Mouse (Mus musculus) right cerebral cortex, postnatal 36 days (tissue): ENCODE measurements around the gene Hs2st1.

Experiments
- DNase-seq, 2 experiments: peaks; one replicate each; pipeline ENCODE4 v3.0.0; 2022; ENCODE audit warnings: low spot score in 2 of 2, mixed read lengths in 1 of 2

Hs2st1 gene

DNA sequence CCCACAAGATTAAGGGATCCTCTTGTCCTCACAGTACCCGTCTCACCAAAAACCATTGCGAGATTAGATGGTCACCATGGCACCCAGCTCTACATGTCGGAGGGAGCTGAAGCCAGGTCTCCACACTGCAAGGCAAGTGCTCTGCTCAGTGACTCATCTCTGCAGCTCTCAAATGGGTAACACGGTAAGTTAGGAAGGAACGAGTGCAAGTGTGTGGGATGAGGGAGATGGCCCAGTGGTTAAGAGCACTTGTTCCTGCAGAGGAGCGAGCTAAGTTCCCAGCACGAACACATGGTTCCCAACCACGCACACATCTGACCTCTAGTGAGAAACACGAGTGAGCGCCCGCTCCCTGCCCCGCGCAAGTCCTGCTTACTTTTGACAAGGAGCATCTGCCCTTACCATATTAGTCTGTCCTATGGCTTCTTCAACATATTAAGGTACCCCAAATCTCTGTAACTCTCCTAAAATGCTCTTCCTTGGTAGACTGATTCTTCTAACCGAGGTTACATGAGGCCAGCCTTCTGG lies 132.0 kb downstream of the Hs2st1 start:
- no peak for DNase-seq

DNA sequence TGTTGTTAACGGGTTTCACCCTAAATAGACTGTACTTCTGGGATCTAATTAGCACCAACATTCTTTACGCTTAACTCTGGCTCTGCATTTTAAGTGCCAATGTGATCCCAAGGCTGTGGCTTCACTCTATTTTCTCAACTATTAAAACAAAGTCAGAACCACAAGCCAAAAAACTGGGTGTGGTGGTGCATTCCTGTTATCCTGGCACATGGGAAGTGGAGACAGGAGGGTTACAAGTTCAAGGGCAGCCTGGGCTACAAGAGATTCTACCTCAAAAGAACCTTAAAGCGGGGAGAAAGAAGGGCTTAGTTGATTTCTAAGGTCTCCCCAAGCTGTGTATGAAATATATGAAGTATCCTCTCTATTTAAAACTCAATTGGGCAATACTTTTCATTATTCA lies 133.9 kb downstream of the Hs2st1 start:
- no peak for DNase-seq

DNA sequence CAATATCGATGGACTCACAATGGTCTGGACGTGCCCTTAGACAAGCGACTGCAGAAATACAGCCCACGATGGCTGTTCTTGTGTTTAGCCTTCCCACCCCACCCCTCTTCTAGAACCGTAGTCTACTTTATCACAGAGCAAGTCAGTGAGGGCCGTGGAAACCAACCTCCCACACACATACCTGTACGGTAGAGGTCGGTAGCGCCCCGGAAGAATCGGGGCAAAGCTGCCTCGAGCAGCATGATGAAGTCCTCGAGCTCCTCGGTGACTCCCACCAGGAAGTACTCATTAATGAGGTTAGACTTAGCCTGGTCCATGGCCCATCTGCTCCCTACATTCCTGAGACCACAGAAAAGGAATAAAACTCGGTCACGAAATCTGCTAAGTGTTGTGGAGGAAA lies 134.7 kb downstream of the Hs2st1 start:
- DNase-seq = no peak

DNA sequence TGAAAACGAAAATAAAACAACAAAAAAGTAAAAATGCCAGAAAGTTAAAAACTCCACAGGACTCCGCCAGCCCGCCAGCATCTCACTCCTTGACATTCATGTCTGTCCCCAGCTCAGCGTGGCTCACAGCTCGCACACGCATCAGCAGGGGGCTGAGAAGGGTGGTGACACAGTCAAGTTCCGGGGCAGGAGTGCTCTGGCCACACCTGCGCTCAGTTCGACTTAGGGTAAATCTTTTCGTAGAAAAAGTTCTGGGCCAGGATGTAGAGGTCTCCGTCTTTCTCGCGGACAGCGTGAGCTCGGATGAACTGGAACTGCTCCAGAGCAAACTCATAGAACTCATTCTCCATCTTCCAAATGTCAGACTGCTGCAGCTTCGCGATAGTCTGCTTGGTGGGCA lies 135.7 kb downstream of the Hs2st1 start:
- DNase-seq = no peak

DNA sequence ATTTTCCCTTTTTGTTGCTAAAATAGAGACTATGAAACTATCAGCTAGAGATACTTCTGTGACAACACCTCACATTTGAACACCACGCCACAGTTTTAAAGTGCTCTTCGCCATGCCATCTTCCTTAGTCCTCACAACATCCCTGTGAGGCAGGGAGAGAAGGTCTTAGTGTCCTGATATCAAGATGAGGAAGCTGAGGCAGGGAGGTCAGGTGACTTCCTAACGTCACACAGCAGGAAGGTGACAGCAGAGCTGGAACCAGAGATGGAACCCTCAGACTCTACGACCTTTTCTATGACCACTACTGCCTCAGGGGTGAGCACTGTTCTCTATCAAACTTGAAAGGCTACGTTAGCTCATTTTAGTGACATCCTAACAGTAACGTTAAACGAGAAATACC lies 136.9 kb downstream of the Hs2st1 start:
- no peak for DNase-seq

DNA sequence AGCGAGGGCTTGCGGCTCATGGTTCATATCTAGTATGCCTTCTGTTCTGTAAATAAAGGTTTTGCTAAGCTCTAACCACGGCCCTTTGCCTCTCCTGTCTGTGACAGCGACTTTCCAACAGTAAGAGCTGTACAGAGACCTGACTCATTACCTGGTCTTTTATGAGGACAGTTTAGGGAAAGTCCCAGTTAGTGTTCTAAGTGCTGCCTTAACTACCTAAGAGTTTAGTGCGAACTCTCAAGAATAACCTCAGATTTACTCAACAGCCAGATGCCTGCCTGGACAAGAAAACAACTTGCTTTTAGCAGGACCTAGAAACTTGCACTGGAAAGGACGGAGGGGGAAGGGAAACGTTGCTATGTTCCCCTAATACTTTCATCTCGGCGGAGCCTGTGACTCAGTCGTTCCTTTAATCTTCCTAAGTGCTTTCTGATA lies 137.8 kb downstream of the Hs2st1 start:
- no peak for DNase-seq

DNA sequence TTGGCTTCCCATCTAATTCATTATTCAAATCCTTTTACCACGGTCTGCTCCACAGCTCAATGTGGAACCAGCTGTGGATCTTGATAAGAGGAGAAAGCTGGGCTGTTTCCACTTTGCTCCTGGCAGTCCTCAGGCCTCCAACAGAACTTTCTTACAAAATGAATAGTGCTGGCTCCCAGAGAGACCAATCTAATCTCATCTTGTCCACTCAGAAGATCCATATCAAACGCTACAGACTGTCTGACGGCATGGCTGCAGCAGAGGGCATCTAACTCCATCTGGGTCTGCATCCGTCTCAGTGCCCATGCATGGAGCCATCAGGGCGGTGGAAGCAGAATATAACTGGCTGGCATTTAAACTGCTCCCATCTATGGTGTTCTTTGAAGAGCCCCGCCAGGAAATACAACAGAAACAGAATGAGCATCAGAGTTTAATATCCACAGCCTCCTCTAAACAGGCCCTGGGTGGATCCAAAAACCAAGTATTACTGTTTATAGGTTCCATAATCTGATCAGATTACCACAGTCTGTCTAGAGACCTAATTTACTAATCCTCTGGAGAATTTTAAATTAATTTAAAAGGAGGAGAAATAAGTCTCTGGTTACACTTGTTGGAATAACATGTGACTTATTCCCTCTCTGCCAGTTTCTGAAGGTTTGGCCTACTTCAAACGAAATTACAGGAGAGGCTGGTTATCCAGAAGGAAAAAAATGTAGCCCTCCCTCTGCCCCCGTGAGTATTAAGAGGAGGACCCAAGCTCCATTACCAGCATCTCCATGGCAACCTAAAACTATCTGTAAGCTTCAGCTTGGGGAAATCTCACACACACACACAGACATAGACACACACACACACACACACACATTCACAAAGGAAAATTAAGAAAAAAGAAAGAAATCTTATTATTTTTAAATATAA lies 141.2 kb downstream of the Hs2st1 start:
- DNase-seq = no peak

DNA sequence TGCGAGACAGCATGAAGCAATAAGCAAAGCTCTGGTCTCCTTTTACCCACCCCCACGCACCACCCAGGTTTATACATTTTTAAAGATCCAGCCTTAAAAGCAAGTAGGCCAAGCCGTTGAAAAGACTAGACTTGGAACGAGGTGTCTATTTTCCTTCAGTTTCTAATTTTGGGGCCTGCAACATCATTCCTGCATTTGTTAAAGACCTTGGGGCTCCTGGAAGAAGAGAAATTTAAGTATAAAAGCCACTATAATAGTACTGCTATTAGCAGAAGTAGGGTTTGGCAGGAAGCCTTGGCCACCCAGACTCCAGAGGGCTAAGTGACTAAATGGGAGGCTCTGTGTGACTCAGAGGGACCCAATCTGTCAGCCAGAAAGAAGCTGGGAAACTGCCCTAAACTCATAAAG lies 144.9 kb downstream of the Hs2st1 start:
- DNase-seq = peak; percentile 74 to 88

DNA sequence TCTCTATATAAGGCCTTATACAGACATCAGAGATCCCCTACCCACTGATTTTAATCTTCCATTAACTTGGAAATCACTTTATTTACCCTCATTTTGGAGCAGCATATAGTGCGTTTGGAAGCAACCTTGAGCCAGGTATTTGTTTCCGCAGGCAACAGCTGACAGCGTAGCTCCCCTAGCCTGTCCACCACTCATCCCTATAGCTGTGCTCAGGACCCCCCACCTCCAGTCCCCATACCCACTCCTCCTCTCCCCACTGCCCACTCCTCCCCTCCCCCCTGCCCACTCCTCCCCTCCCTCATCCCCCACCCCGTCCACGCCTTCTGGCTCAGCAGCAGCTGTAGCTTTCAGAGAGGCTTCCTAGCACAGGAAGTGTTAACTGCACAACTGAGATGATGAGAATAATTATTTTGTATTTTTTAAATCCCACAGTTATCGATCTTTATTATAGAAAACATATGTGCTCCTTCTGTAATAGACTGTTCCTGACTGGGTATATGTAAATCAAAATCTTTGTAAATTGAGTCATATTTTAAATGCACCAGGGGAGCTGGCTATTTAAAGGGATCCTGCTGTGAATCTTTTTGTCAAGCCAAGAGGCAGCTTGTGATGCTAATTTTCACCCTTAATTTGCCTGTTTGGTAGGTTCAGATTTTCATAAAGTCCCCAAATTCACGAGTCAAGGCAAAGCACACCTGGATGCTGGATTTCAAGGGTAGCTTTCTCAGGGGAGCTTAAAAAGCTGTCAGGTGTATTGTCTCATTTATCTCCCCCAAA lies 148.4 kb downstream of the Hs2st1 start:
- DNase-seq = no peak

DNA sequence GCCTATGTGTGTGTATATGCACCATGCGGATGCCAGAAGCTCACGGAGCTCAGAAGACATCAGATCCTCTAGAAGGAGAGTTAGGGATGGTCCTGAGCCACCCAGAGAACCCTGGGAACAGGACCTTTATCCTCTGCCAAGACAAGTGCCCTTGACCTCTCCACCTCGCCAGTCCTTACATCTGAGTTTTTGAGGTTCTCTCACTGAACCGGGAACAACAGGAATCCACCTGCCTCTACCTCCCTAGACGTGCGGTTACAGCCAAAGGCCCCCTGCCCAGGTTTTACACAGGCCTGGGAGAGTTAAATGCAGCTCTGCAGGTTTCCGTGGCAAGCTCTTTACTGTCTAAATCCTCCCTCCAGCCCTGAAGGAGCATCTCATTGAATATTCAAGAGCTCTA lies 156.2 kb downstream of the Hs2st1 start:
- DNase-seq = no peak

DNA sequence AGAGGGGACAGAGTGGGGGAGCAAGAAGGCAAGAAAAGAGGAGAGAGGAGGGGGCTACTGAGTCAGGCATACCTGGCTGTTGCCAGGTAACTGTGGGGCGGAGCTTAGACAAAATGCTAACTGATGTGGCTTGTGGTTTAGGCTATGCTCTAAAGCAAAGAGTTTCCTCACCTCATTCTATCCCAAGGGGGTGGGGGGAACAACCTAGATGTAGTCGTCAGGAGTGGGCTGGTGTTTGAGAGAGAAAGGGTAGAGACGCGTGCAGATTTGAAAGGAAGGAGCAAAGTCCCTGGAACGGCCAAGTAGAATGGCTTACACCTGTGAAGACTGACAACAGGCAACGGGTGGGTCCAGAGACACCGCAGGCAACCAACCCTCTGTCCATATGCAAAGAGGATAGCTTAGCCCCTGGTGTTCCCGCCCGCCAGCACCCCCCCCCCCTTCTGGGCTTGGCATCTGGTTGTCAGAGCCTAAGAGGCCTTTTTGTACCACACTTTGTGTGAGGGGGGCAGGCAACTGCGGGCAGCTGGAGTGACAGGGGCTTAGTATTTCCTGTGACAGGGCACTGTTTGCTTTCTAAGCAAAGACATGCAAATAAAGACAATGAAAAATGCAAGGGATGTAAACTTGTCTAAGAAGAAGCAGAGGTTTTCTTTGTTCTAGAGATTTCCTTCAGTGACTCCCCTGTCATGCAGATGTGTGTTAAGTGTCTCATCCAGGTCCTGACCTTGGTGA lies 157.3 kb downstream of the Hs2st1 start:
- no peak for DNase-seq

DNA sequence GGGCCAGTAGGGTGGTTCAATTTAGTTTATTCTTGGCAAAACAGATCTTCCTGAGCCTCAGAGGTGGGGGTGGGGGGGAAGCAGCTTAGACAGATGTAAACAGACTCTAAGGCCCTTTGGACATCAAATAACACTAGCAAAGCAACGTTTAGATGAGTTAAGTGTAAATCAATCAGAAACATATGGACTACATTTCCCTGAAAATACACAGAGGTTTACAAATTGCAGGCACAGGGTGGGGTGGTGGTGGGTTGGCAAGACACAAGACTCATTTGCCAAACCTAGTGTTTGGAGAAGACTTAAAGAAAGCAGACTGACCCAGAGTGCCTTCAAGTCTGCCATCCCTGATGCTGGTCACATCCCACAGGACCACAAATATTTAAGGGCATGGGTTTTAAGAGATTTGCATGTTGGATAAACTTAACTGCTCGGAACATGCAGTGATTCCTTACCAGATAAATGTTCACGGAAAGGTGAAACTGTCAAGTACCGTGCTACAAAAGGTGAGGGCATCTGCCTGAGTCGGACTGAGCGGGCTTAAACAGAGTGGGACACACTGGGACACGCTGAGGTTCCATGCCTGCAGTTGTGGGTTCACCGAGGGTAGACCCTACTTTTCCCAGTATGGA lies 158.2 kb downstream of the Hs2st1 start:
- DNase-seq = no peak

DNA sequence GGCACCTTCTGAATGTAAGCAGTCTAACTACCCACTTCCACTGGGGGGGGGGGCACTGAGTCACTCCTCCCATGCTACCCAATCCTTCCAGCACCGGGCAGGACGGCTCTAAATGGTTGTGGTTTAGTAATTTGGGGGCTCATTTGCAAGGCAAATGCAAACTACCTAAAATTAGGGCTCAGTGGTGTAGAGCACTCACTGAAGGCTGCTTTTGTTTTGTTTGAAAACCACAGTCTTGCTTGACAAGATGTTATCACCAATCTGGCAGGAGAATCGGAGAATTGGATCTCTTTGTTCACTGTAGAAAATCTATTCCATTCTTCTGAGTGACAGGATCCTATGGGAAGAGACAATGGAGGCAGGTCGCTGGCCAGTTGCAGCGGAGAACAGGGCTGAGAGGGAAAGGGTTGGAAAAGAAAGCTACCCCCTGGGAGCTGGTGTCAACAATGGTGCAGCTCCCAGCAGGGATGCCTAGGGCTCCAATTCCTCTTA lies 158.9 kb downstream of the Hs2st1 start:
- no peak for DNase-seq

DNA sequence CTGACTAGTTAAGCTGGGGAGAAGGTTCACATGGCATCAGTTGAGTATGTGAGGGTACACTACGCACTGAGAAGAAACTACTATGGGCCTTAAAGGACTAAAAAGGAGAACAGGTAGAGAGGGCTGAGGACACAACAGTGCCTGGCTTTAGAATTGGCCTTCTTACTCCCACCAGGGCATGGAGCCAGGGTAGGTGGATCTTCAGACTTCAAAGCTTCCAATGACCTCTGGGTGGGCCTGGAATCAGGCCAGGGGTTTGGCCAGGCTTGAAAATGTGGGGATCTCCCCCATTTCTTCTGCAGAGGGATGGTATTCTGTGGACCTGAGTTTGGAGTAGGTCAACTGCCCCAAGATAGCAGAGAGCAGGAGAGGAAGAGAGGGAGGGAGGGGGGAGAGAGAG lies 161.0 kb downstream of the Hs2st1 start:
- no peak for DNase-seq

DNA sequence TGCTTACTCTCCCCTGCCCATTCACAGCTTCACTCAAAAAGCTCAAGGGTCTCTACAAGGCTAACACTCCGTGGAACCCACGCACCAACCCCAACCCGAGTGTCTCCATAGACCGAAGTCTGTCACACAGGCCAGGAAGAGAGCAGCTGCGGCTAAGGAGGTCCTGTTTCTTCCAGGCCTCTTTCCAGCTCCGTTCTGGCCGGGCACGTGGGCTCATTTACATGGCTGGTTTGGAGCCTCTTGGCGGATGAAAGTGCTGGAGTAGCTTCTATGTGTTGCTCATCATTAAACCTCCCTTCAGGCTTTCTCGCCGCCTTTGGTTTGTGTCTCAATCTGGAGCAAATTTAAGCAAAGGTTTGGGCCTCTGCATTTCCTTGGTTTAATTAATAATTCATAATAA lies 164.7 kb downstream of the Hs2st1 start:
- no peak for DNase-seq

DNA sequence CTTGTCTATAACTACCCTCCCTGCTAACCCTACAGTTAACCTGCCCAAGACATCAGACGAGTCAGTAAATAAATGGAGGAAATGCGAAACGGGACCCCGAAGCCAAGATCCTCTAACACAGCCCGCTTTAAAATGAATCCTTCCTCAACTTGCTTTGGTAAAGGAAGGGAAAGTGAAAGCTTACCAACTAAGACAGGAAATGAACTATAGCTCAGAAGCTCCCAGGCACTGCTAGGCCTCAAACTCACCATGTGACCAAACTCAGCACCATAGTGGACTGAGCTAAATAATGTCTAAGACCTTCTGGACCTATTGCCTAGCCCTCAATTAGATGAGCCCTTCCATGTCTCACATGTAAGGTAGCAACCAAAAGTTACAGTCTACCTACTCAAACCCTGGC lies 168.7 kb downstream of the Hs2st1 start:
- no peak for DNase-seq

DNA sequence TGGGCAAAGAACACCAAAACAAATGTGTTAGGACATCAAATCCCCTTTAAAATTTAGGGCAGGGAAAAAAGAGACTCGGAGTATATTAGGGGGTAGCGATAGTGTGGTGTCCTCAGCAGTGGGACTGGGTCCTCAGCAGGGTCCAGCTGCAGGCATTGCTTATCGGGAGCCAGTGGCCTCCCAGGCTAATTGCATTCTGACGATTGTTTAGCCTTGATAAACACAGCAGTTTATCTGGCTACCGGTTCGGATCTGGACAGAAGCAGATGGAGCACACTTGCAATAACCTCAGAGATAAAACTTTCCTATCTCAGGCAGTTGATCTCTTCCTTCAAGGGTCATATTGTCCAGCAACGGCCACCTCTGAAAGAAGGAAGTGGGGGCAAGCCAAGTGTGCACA lies 169.1 kb downstream of the Hs2st1 start:
- no peak for DNase-seq

DNA sequence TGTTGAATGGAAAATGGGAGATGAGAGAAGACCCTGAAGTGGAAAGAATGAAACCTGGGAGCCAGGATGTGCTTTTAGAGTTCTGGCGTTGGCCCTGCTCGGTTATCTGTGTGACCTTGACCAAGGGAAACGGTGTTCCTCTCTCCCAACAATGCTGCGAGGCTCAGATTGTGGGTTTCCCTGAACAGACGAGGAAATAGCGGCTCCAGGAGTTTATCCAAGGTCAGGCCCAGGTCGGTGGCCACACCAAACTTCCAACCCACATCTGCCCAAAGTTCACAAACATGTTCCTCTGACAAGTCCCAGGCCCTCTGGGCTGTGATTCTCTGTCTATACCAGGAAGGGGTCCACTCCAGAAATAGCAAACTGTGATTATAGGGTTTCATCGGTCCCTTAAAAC lies 169.6 kb downstream of the Hs2st1 start:
- no peak for DNase-seq

DNA sequence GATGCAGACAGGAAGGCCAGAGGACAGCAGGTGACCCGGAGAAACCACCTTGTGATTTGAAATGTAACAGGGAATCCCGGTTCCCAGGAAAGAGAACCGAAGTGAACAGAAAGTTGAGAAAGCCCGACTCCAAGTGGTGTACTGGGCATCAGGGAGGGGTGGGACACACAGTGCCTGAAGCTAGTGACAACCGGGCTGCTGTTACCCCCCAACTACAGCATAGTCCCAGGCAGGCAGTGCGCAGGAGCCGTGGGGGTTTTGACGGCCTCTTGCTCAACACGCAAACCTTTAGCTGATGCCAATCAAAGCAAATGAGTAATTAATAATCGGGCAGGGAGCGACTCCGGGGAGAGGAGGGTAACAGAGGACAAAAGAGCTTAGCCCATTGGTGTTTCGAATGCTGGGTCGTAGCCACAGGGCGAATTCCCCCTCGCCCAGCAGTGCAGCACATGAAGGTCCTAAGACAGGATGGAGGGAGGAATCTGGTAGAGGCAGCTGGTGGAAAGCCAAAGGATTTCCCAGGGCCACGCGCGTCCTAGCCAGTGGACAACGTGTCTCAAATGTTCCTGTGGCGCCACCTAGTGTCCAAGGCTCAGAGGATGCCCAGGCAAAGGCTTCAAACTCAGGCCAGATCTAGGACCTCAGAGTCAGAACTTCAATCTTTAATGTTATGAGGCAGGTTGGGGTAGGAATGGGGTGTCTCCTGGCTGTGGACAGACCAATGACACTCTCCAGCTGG lies 170.5 kb downstream of the Hs2st1 start:
- DNase-seq = peak; percentile 76 to 79

DNA sequence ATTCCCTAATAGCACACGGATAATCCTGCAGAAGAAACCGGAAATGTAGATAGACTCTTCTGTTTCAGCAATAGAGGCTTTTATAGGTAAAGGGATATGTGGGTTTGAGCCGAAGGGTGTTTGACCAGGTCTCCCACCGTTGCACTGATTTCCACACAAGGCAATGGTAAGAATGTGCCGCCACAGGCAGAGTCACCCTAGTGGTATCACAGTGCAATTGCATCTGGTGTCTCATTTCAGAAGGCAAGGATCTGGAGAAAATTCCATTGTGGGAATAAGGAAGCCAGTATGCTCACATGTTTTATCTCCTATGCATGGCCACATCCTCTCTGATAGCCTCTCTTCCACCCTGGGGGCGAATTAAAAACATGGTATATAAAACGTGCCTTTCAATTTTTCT lies 171.8 kb downstream of the Hs2st1 start:
- no peak for DNase-seq

DNA sequence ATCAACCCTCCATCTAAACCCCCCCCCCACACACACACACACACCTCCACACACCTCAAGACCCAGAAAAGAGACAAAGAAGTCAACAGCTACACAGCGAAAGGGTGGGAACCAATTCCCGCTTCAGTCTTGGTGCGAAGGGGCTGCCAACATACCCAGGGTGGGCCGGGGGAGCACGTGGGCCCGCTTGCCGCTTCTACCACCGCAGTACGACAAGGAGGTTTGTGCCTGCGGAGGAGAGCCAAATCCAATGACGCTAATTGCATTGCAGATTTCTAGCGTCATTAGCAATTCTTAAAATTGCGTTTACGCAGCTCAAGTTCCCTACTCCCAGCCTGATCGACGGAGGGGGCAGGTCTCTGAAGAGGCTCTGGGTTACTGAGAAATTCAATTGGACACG lies 173.5 kb downstream of the Hs2st1 start:
- DNase-seq = no peak
